Mouse (Mus musculus): ENCODE measurements around the gene Kcns1.

GRCm38 (mm10) chr2:164180770-164181169, 9.9 kb upstream of the Kcns1 start:
- TF ChIP-seq CTCF (IDR thresholded peaks at IDR 0.05; ENCODE audit: low read depth): no peak
- no peak for TF ChIP-seq EP300 (IDR thresholded peaks at IDR 0.05; ENCODE audit: low read depth)

All from liver, postnatal 0 days (tissue).